Mouse (Mus musculus) CD4-positive helper T cell, adult 2 months (primary cell): ENCODE results near the gene Pcyt1a.
A peak's percentile ranks its signal among the peaks of the same experiment; 100 is the strongest.

Experiments
- DNase-seq: peaks from one replicate; pipeline ENCODE4 v3.0.0-alpha.2; 2012; ENCODE audit warnings: low read depth, missing footprints, low spot score

Gene Pcyt1a

GRCm38 (mm10) chr16:32509066-32509942 is 78.6 kb downstream of the Pcyt1a start:
- no peak for DNase-seq

GRCm38 (mm10) chr16:32510399-32511337 is 79.9 kb downstream of the Pcyt1a start:
- DNase-seq: no peak

GRCm38 (mm10) chr16:32511338-32511734 is 80.6 kb downstream of the Pcyt1a start:
- DNase-seq: no peak

- no peak for DNase-seq
Measured at GRCm38 (mm10) chr16:32511827-32512490, 81.2 kb downstream of the Pcyt1a start.

GRCm38 (mm10) chr16:32512921-32513320 is 82.2 kb downstream of the Pcyt1a start:
- no peak for DNase-seq

GRCm38 (mm10) chr16:32513401-32513800 is 82.7 kb downstream of the Pcyt1a start:
- DNase-seq: no peak

GRCm38 (mm10) chr16:32513948-32514347 is 83.2 kb downstream of the Pcyt1a start:
- no peak for DNase-seq

- peak; percentile 52 for DNase-seq
Measured at GRCm38 (mm10) chr16:32516006-32516962, 85.6 kb downstream of the Pcyt1a start.

- DNase-seq: no peak
Measured at GRCm38 (mm10) chr16:32517785-32518481, 87.2 kb downstream of the Pcyt1a start.

- DNase-seq: no peak
Measured at GRCm38 (mm10) chr16:32519656-32520371, 89.1 kb downstream of the Pcyt1a start.

GRCm38 (mm10) chr16:32520372-32520748 is 89.6 kb downstream of the Pcyt1a start:
- DNase-seq: peak; percentile 61

GRCm38 (mm10) chr16:32522578-32523194 is 92.0 kb downstream of the Pcyt1a start:
- no peak for DNase-seq

- no peak for DNase-seq
Measured at GRCm38 (mm10) chr16:32523462-32524243, 92.9 kb downstream of the Pcyt1a start.

GRCm38 (mm10) chr16:32524244-32524615 is 93.5 kb downstream of the Pcyt1a start:
- DNase-seq: no peak
